Mouse (Mus musculus): ENCODE data around the gene Acot11.
"Not testable (repeated sequence)": the region's sequence is repeated elsewhere in the genome, so short reads cannot be mapped to it uniquely, and the experiment has no call there.

Gene Acot11

DNA sequence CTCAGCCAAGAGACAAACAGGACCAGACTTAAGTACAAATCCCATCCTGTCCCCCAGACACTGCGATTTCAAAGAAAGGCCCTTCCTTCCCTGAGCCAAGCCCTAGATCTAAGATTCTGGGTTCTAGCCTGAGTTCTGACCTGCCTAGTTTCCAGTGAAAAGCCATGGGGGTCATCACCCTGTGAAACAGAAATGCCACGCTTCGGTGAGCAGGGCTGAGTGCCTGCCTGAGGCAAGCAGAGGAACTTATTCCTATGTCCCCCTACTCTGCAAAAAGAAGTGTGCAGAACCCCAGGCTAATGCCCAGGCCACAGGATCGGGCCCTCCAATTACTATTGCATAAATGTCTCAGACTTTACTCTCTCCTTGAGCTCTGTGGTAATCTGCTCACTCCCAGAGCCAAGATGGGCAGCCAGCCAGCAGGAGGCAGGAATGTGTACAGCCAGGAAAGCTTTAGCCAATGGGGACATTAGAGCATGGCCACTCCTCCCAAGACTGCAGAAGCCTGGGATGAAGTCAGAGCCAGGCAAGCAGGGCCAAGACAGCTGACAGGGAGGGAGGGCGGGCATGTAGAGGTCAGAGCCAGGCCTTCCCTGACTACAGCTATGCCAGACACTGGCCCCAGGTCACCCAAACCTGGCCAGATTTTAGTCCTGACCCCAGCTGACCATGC, 26.5 kb downstream of the Acot11 start:
- H3K4me3 ChIP-seq (replicated peaks; ENCODE audit: low read length), result no peak overlapping the region
- no peaks in the 10 kb centered on the region for H3K27me3 ChIP-seq (ENCODE audit: insufficient read depth, low read length)
- 0 out of 2 replicates have a peak, but pooled peaks cover 4% of the 10 kb centered on the region for H3K4me1 ChIP-seq (replicated peaks; ENCODE audit: low read depth, low read length)
- H3K36me3 ChIP-seq (ENCODE audit: insufficient read depth, low read length), result no peaks in the 10 kb centered on the region
- TF ChIP-seq POU5F1 (IDR thresholded peaks at IDR 0.05; ENCODE audit: borderline replicate concordance, low read length) (no peak), NANOG (IDR thresholded peaks at IDR 0.05; ENCODE audit: borderline replicate concordance, low read length) (no peak), CTCF (conservative IDR thresholded peaks at IDR 0.05; ENCODE audit: low read length) (no peak)
- no peaks in the 10 kb centered on the region for H3K9me3 ChIP-seq (ENCODE audit: low read length)

DNA sequence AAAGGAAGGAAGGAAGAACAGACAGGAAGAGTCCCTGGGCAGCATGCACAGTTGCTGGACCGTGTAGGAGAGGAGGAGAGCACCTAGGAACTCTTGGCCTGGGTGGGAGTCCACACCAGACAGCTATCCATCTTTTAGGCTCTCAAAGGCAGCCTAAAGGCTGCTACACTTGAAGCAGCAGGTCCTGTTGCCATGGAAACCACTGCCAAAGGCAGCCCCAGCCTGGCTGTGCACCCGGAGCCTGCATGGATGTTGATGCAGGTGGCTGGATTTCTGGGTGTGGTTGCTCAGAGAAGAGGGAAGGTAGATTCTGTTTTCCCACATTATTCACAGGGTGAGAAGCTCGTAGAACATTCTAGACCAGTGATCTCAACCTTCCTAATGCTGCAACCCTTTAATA, 27.8 kb downstream of the Acot11 start:
- TF ChIP-seq NANOG (IDR thresholded peaks at IDR 0.05; ENCODE audit: borderline replicate concordance, low read length) (no peak), CTCF (conservative IDR thresholded peaks at IDR 0.05; ENCODE audit: low read length) (no peak), POU5F1 (IDR thresholded peaks at IDR 0.05; ENCODE audit: borderline replicate concordance, low read length) (no peak)

DNA sequence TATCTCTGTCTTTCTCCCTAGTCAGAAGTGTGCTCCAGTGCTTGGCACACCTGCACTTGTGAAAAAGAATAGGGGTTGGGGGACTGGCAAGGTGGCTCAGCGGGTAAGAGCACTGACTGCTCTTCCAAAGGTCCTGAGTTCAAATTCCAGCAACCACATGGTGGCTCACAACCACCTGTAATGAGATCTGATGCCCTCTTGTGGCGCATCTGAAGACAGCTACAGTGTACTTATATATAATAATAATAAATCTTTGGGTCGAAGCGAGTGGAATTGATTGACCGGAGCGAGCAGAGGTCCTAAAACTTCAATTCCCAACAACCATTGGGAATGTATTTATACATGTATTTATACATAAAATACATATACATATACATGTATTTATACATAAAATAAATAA, 29.0 kb downstream of the Acot11 start:
- not testable (repeated sequence) for H3K36me3 ChIP-seq (ENCODE audit: insufficient read depth, low read length); H3K9me3 ChIP-seq (ENCODE audit: low read length); H3K4me3 ChIP-seq (replicated peaks; ENCODE audit: low read length)
- Histone ChIP-seq H3K4me1 (replicated peaks; ENCODE audit: low read depth, low read length) (peaks cover 11% of the 10 kb centered on the region; the same call in 1 of the 2 replicates), H3K27me3 (ENCODE audit: insufficient read depth, low read length) (peaks cover 11% of the 10 kb centered on the region; the same call in 1 of the 2 replicates)

More for the DNA sequence above, 27.8 kb downstream of the Acot11 start:
- Histone ChIP-seq H3K4me3 (replicated peaks; ENCODE audit: low read length) (no peak overlapping the region), H3K27me3 (ENCODE audit: insufficient read depth, low read length) (0 out of 2 replicates have a peak, but pooled peaks cover 3% of the 10 kb centered on the region), H3K36me3 (ENCODE audit: insufficient read depth, low read length) (no peaks in the 10 kb centered on the region), H3K9me3 (ENCODE audit: low read length) (no peaks in the 10 kb centered on the region), H3K4me1 (replicated peaks; ENCODE audit: low read depth, low read length) (0 out of 2 replicates have a peak, but pooled peaks cover 4% of the 10 kb centered on the region)

DNA sequence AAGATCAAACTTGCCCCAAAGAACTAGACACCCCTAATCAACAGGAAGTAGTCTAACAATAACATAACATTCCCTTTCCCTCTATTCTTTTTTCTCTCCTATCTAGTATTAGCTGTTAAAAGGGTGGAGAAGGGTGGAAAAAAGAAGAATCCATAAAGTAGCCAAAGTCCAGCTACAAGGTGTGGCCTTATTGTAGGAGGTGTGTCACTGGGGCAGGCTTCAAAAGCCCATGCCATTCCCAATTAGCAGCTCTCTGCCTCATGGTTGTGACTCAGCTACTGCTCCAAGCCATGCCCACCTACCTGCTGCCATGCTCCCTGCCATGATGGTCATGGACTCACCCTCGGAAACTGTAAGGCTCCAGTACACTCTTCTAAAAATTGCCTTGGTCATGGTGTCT, 32.2 kb downstream of the Acot11 start:
- H3K4me3 ChIP-seq (replicated peaks; ENCODE audit: low read length), result no peak overlapping the region
- peaks cover 12% of the 10 kb centered on the region; the same call in 1 of the 2 replicates for H3K4me1 ChIP-seq (replicated peaks; ENCODE audit: low read depth, low read length)
- H3K9me3 ChIP-seq (ENCODE audit: low read length), result no peaks in the 10 kb centered on the region
- TF ChIP-seq POU5F1 (IDR thresholded peaks at IDR 0.05; ENCODE audit: borderline replicate concordance, low read length) (no peak), CTCF (conservative IDR thresholded peaks at IDR 0.05; ENCODE audit: low read length) (no peak), NANOG (IDR thresholded peaks at IDR 0.05; ENCODE audit: borderline replicate concordance, low read length) (no peak)
- peaks cover 12% of the 10 kb centered on the region for H3K27me3 ChIP-seq (ENCODE audit: insufficient read depth, low read length)
- no peaks in the 10 kb centered on the region for H3K36me3 ChIP-seq (ENCODE audit: insufficient read depth, low read length)

DNA sequence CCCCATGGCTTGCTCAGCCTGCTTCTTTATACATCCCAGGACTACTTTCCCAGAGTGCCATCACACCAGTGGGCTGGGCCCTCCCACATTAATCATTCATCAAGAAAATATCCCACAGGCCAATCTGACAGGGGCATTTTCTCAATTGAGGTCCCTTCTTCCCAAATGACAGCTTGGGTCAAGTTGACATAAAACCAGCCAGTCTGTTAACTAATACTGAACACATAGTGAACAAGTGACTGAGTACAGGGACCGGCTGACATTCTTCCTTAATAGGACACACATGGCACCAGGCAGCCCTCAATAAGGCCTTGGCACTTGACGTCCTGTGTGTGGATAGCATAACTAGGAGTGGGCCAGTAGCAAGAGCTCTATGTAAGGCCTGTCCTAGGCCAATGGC, 35.5 kb downstream of the Acot11 start:
- Histone ChIP-seq H3K4me1 (replicated peaks; ENCODE audit: low read depth, low read length) (peaks cover 12% of the 10 kb centered on the region; the same call in 1 of the 2 replicates), H3K27me3 (ENCODE audit: insufficient read depth, low read length) (peaks cover 12% of the 10 kb centered on the region), H3K36me3 (ENCODE audit: insufficient read depth, low read length) (no peaks in the 10 kb centered on the region), H3K9me3 (ENCODE audit: low read length) (no peaks in the 10 kb centered on the region), H3K4me3 (replicated peaks; ENCODE audit: low read length) (no peak overlapping the region)
- TF ChIP-seq POU5F1 (IDR thresholded peaks at IDR 0.05; ENCODE audit: borderline replicate concordance, low read length), result no peak
- no peak for TF ChIP-seq CTCF (conservative IDR thresholded peaks at IDR 0.05; ENCODE audit: low read length)
- TF ChIP-seq NANOG (IDR thresholded peaks at IDR 0.05; ENCODE audit: borderline replicate concordance, low read length), result no peak

DNA sequence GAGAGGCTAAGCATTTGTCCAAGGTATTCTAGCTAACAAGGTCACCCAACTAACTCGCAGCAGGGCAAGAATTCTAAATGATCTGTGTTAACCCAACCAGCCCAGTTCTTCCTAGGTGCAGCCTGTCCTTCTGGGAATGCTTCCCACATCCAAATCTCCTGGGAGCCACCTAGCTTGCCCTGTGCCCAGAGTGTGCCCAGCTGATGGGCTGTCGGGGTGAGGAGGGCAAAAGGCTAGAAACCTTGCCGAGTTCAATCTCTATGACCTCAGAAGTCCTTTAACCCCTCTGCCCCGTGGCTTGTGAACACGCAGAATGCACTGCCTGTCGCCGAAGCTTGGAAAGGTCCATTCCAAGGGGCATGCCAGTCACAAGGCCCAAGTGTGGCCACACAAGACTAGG, 40.6 kb downstream of the Acot11 start:
- peaks cover 4% of the 10 kb centered on the region; the same call in 1 of the 2 replicates for H3K27me3 ChIP-seq (ENCODE audit: insufficient read depth, low read length)
- H3K9me3 ChIP-seq (ENCODE audit: low read length), result peaks cover 13% of the 10 kb centered on the region; the same call in 1 of the 2 replicates
- no peaks in the 10 kb centered on the region for H3K36me3 ChIP-seq (ENCODE audit: insufficient read depth, low read length)
- no peak for TF ChIP-seq NANOG (IDR thresholded peaks at IDR 0.05; ENCODE audit: borderline replicate concordance, low read length)
- TF ChIP-seq CTCF (conservative IDR thresholded peaks at IDR 0.05; ENCODE audit: low read length), result no peak
- no peak for TF ChIP-seq POU5F1 (IDR thresholded peaks at IDR 0.05; ENCODE audit: borderline replicate concordance, low read length)
- no peak overlapping the region for H3K4me3 ChIP-seq (replicated peaks; ENCODE audit: low read length)
- no peaks in the 10 kb centered on the region for H3K4me1 ChIP-seq (replicated peaks; ENCODE audit: low read depth, low read length)

DNA sequence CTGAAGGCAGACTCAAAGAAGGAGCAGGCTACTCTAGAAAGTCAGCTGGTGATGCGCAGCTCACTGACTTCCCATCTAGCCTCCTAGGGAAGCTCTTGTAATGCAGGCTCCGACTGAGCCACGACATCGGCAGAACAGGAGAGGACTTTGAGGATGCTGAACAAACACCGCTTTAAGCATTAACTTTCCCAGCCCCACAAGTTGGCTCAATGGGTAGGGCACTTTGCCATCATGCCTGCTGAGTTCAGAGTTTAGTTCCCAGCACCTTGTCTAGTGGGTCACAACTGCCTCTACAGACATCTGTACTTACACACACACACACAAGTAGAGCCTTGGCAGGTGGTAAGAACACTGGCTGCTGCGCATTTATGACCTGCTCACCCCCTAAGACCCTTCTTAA, 53.1 kb downstream of the Acot11 start:
- no peaks in the 10 kb centered on the region for H3K27me3 ChIP-seq (ENCODE audit: insufficient read depth, low read length)
- H3K9me3 ChIP-seq (ENCODE audit: low read length), result no peaks in the 10 kb centered on the region
- H3K36me3 ChIP-seq (ENCODE audit: insufficient read depth, low read length), result peaks cover 8% of the 10 kb centered on the region; the same call in 1 of the 2 replicates
- TF ChIP-seq NANOG (IDR thresholded peaks at IDR 0.05; ENCODE audit: borderline replicate concordance, low read length) (no peak), CTCF (conservative IDR thresholded peaks at IDR 0.05; ENCODE audit: low read length) (no peak)
- H3K4me3 ChIP-seq (replicated peaks; ENCODE audit: low read length), result no peak overlapping the region
- peaks cover 55% of the 10 kb centered on the region for H3K4me1 ChIP-seq (replicated peaks; ENCODE audit: low read depth, low read length)

DNA sequence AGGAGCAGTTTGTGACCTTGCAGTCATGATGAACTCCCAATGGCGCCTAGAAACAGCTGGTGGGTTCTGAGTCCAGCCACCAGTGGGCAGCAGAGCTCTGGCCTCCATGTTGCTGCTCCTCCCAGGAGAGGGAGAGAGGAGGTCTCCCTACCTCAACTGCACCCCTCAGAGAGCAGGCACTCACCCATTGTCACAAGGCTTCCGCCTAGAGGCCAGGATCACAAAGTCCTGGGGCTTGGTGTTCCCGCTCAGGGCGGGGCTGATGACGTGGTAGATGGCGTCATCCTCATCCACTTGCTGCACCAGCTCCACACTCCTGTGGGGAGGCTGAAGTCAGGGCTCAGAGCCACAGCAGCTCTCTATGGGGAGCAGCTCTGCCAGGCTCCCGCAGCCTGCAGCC, 55.1 kb downstream of the Acot11 start:
- H3K4me3 ChIP-seq (replicated peaks; ENCODE audit: low read length), result no peak overlapping the region; the same call in 1 of the 2 replicates
- no peaks in the 10 kb centered on the region for H3K27me3 ChIP-seq (ENCODE audit: insufficient read depth, low read length)
- H3K36me3 ChIP-seq (ENCODE audit: insufficient read depth, low read length), result peaks cover 8% of the 10 kb centered on the region; the same call in 1 of the 2 replicates
- H3K4me1 ChIP-seq (replicated peaks; ENCODE audit: low read depth, low read length), result peaks cover 37% of the 10 kb centered on the region
- TF ChIP-seq CTCF (conservative IDR thresholded peaks at IDR 0.05; ENCODE audit: low read length), result peak; percentile 78
- TF ChIP-seq NANOG (IDR thresholded peaks at IDR 0.05; ENCODE audit: borderline replicate concordance, low read length), result no peak
- no peaks in the 10 kb centered on the region for H3K9me3 ChIP-seq (ENCODE audit: low read length)

All from E14TG2a.4 (cell line).